Mouse (Mus musculus) Muller cell, postnatal 12 days (primary cell): ENCODE measurements around the gene Gm38394.

Experiments
- DNase-seq: peaks from one replicate; pipeline ENCODE4 v3.0.0-alpha.2; 2015; ENCODE audit errors: inconsistent ontology term

Gm38394 gene

DNA sequence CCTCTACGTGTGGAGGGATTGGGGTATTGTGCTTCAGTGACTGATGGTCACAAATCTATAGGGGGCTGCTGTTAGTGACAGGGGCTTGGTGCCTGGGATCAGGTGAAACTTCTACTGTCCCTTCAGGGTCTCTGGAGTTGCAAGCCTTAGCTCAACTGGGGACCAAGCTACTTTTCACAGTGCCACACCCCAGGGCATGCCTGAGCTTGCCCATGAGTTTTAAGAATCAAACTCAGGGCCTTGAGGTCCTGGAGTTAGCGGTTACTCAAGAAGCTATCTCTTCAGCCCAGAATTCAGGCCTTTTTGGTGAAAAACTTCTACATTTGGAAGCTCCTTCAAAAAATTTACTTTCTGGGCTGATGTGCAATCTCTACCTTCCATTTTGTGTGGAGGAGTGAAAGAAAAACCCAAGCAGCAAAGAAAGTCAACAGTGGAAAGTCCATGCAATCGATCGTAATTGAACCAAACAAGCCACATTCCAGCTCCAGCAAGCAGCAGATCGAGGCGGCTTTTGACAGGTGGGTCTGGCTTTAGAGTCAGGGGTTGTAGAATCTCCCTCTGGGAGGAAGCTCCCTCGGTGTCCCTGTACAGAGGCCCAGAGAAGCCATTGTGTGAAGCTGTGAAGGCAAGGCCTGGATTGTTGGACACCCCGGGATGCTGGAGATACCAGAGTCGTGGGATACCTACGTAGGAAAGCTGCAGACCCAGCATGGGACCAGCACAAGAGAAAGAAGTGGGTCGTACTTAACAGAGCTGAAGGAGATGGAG lies 3.3 kb upstream of the Gm38394 start:
- DNase-seq = no peak

DNA sequence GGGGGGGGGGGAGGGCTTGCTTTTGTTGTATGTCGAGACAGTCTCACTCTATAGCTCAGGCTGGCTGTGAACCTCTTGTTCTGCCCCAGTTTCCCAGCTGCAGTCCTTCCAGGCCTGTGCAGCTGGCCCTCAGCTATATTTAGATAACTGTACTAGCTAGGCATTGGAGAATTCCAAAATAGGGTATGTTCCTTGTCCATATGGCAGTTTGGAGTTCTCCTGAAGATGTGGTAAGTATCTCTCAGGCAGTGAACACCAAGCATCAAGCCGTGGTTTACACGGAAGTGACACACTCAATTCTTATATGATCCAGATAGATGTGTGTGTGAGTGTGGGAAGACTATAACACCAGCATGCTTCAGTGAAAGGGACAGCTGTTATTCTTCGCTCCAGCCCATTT lies 2.3 kb upstream of the Gm38394 start:
- no peak for DNase-seq

DNA sequence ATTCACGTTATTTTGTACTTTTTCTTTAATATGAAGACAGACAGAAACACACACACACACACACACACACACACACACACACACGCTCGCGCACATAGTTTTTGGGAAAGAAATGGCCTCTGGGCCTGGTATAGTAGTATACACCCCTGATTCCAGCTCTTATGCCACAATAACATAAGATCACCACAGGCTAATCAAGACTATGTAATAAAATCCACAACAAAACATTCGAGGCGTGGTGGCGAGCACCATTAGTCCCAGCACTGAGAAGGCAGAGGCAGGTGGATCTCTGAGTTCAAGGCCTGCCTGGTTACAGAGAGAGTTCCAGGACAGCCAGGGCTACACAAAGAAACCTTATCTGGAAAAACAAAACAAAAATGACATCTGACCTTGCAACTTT lies 1.8 kb upstream of the Gm38394 start:
- no peak for DNase-seq

DNA sequence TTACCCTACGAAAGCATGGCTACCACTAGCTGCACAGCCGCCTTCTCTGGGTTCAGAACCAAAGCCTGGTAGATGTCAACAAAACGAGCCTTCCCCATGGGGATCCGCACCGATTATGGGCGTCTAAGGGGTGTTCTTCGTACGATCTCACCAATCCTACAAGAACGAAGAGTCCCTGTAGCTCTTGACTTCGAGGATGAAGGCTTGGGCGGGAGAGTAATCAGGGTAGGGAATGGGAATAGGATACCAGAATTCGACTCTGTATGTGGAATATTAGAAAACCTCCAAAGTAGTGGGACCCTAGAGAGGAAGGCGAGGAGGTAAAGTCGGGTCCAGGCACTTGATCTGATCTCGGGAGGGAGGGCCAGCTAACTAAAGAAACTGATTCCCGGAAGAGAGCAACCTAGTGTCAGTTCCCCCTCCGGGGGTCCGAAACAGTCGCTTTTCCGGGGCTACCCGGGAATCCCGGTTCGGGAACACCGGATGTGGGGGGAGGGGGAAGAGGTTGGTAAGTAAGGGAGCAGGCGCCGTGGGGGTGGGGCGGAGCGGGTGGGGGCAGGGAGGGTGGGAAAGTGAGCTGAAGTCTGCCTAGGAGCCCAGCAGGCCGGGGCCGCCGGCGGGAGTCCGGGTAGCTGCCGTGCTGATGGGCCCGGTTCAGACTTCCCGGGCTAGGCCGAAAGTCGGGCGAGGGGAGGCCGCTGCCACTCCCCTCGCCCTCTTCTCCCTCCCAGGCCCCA lies 484 bp downstream of the Gm38394 start, which contains the start of gene Zbed6:
TSS of gene Zbed6 (minus strand) at position 420 of the 737 bp plus-strand sequence.
- DNase-seq = peak; percentile 77

DNA sequence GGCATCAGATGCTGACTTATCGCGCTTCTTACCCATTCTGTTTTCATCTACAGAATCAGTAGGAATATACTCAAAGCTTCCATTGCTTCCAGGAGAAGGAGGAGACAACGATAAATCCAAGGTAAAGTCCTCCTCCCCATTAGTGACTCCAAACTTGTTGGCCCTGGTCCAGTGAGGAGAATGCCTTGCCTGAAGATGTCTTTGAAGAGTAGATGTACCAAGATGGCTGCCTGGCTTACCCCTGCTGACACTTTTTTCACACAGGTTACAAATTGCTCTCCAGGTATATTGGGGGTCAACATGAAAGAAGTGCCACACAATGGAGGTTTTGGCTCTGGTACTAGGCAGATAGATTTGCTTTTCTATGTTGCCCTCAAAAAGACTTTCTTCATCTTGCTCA lies 2.2 kb downstream of the Gm38394 start:
- DNase-seq = no peak

DNA sequence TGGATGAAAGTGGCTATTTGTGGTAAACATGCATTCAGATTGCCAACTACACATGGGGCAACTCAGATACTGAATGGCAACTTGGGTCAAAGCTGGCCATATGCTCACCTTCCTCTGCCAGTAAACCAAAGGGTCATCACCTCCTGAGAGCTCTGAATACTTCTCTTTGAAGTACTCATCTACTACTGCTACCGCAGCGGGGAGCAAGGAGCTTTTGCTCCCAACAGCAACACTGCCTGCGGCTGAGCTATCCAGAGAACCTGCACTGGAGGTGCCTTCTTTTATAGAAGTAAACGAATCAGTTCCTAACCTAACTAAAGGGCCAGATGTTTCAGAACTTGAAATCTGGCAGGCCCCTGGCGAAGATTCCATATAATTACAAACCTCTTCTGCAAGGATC lies 4.3 kb downstream of the Gm38394 start:
- no peak for DNase-seq

DNA sequence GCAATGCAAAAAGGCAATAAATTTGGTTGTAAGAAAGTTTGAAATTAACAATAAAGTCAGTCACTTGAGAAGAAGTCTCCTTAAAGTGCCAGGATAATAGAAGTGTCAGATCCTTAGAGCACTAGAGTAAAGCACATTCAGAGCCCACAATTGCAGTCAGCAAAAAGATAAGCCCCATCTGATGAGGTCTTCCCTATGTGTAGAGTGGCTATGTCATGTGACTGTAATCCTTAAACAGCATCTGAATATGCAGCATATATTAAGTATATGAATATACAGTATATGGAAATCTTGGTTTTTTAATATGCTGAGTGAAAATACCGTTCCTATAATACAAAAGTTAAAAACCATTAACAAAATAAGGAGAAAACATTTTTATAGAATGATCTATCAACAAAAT lies 8.1 kb downstream of the Gm38394 start:
- DNase-seq = no peak

DNA sequence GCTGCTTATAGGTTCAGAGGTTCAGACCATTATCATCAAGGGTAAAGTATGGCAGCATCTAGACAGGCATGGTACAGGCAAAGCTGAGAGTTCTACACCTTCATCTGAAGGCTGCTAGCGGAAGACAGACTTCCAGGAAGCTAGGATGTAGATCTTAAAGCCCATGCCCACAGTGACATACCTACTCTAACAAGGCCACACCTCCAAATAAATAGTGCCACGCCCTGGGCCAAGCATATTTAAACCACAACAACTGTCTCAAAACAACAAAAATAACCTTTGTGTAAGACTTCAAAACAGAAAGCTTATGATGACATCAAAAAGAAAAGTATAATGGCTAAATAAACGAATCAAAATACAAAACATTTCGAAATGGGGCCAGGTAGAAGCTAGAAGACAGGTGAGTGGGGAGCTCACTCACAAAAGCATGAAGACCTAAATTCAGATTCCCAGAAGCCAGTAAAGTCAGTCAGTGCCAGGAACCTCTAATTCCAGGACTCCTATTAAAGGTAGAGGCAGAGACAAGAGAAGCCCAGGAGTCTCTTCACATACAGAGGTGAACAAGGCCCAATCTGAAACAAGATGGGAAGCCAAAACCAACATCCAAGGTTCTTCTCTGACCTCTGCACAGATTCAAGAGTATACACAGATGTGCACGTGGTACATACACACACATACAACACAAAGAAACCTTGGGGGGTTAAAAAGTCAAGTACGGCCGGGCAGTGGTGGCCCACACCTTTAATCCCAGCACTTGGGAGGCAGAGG lies 10.6 kb downstream of the Gm38394 start:
- no peak for DNase-seq

DNA sequence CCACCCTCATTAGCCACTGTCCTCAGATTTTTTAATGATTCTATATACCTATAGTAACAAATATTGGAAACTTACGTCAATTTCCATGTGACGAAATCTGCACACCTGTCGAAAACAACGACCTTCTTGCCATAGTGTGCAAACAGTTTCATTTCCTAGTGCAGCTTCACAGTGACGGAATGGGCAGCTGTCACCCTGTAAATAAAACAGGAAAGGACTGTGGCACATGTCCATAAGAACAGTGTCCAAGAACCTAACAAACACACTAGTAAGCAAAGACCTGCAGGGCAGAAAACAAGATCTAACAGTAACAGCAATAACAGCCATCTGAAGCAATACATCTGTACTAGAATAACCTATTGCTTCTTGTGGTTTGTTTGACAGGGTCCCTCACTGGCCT lies 15.5 kb downstream of the Gm38394 start:
- no peak for DNase-seq

DNA sequence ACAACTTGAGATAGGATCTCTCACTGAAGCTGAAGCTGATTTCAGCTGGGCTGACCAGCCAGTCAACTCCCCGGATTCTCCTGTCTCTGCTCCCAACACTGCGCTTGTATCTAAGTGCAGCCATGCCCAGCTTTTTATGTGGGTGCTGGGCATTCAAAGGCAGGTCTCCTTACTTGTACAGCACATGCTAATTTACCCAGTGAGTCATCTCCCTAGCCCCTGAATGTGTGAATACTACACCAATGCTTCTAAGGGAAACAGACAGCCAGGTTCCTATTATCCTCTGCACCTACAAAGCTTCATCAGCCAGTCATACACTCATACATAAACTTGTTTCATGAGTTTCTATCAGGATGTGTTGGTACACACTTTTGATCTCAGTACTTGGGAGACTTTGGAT lies 20.0 kb downstream of the Gm38394 start:
- DNase-seq = no peak

DNA sequence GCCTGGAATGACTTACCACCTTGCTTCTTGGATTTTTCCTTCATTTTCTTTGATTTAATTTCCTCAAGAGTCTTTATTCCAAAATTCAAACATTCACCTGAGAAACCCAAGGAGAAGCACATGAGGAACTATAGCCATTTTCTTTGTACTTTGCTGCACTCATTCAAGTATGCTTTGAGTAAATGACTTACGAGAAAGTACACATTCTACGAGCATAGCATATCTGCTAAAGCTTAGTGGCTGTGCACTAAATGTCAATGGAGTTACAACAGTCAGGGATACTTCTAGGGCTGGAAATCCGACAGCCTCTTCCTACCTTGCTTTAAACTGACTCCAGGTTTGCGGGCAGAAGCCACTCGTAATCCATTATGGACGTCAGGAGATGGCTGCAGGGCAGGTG lies 22.6 kb downstream of the Gm38394 start:
- DNase-seq = no peak

DNA sequence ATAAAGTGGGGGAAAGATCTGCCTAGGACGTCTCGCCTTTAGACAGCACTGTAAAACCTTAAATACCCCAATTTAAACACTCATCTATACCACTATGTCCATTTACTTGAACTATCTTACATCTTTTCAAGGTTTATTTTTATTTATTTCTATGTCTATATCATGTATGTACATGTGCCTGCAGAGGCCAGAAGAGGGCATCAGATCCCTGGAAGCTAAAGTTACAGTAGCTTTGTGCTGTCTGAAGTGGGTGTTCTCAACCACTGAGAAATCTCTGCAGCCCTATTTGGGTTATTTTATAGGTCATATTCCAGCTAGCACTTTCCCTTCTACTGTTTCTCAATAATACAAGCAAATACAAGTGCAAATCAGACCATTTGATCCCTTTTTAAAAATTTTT lies 28.9 kb downstream of the Gm38394 start:
- DNase-seq = no peak

DNA sequence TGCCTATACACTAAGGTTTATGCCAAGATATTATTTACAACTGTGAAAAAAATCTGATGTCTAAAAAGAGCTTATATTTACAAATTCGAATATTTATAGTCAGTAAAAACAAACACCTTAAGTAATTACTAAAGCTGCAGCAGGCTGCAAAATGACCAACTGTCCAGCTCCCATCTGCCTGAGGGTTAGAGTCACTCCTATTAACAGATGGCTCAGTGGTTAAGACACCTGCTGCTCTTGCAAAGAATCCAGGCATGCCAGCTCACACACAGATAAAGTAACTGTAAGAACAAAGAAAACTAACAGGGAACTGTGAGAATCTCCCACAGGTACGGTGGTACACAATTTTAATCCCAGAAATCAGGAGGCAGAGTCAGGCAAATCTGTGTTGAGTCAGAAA lies 36.1 kb downstream of the Gm38394 start:
- no peak for DNase-seq

DNA sequence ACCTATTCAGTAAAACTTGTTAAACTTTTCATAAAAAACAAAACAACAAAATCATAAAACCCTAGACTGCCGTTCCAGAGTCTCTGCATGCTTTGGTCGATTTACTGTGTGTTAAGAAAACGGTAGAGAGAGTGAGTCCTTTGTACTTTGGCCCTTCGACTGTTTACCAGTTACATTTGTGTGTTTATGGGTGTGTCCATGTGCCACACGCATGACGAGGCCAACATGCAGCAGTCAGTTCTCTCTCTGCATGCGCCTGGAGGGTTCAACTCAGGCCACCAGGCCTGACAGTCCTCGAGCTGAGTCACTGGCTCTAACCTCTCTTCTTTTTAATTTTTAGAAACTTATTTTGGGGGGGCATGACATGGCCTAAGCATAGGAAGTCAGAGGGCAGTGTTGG lies 42.8 kb downstream of the Gm38394 start:
- DNase-seq = no peak

DNA sequence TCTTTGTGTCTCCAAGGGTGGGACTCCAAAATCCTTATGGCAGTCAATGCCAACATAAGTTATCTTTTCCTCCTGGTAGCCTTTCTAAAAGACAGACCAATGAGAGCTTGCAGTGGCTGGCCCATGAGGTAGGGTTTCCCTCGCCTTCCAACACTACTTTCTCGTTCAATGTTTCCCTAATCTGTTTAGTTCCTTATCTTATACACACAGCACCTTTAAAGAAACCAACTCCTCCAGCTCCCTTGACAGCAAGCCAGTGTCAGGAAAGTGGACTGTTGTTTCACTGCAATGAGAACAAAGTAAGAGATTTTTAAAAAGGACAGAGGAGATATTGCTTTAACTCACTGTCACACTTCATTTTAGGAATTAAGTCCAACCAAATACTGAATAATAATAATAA lies 43.2 kb downstream of the Gm38394 start:
- no peak for DNase-seq

DNA sequence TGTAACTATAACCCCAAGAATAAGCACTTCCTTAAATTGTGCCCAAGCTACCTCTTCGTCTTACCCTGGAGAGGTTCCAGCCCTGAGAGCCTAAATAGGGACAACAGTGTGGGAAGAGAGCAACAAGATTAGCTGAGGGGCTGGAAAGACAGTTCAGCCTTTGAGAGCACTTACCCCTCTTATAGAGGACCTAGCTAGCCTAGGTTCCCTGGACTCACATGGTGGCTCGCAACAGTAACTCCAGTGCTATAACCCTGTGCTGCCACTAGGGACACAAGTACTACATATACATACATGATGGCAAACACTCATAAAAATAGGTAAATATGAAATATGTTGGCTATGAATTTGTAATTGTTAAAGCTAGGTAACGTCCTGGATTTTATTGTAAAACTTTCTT lies 47.3 kb downstream of the Gm38394 start:
- DNase-seq = no peak

DNA sequence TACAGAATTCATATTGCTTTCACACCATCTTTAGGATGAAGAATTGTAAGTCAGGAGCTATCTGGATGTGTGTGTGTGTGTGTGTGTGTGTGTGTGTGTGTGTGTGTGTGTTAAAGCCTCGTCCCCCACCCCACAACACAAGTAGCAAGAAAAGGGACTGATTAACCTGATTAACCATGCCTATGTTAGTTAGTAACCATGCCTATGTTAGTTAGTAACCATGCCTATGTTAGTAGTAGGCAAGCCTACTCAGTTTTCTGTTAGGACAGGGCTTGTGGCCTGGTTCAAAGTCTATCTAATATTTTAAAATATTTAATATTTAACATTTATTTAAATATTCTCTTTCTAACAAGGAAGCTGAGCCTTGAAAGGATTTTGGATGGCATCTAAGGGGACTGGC lies 49.7 kb downstream of the Gm38394 start:
- DNase-seq = no peak

DNA sequence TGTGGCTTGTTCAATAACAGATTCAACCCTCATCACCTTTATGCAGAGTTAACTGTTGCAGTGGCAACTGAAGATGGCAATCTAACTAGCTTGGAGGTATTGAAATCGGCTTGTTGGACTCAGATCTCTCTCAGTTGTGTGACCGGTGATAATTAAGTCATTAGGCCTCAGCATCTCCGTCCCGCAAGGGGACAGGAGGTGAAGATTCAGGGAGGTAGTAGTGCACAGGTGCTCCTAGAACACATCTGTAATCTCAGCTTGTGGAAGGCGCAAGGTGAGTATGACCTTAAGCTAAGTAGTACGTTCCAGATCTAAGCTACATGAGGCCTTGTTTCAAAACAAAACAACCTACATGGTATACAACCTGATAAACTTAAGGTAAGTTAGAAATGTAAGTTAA lies 50.5 kb downstream of the Gm38394 start:
- DNase-seq = no peak

DNA sequence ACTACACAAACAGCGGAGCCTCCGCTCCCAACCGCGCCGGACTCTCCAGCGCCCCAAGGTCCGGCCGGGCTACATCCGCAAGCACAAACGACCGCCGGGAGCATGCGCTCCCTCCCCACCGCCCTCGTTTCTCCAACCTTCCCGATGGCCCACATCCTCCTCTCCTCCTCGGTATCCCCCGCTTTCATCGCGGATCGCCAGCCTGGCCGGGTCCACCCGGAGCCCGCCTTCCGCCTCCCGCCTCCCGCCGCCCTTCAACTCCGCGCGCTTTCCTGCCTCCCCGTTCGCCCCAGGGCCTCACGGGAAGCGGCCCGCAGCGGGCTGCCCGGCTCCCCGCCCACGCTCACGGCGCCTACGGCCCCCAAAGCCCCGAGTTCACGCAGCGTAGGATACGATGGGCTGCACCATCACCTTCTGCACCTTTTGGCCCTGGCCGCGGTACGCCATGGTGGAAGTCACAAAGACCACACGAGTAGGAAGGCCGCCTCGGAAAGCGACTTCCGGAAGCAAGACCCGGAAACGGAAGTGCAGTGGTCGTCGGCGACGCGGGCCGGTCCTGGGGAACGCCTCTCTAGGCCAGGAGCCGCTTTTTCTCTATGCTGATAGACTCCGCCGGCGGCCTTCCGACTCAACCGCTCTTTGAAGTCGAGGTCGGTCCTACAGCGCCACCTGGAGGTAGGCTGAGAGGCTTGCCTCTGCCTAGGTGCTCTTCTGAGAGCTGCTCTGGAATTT lies 51.2 kb downstream of the Gm38394 start, which contains the start of gene Snrpe:
TSS of gene Snrpe (minus strand) at position 521 of the 732 bp plus-strand sequence.
- DNase-seq = peak; percentile 97

DNA sequence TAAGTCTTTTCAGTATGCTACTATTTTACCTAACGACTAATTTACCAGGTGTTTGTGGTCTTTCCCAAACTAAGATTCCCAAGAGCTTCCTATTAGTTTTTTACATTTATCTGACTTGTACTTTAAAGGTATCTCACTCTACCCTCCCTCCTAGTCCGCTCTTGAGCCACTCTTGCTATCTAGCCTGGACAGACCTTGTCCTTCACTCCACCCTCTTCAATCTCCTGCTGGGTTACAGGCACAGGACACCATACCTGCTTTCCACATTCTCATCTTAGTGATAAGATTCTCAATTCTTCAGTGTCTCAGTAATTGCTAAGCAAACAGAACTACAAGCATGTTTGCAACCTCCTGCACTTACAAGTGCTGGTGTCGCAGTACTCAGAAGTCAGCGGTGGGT lies 57.9 kb downstream of the Gm38394 start:
- no peak for DNase-seq

DNA sequence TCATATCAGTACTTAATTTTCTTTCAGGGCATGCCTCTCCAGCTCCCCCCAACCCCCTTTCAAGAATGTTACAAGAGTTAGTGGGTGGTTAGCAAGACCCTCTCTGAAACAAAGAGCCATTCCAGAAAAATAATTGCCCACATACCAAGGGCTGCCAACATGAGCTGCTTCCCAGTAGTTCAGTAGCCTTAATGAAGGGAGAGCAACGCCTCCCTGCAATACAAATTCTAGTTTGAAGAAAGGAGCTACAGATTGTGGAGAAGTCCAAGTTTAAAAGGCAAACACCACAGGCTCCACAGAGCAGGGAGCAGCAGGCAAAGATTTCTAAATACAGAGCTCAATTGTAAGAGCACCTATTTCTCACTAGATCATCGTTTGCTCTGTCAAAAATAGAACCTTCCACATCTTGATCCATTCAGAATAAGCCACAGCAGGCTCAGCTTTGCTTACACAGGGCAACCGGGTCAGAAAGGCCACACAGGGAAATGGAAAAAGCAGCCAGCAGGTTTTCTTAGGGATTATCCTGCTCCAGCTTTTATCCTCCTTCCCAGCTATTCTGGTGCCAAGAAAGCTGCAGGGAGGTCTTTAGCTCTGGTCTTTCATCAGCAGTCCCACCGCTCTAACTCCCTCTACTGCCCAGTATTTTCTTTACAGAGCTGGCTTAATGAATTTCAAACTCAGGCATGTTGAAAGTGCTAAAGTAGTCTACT lies 64.7 kb downstream of the Gm38394 start:
- peak; percentile 58 for DNase-seq
